Mouse (Mus musculus) activated CD4-positive, CD25-positive, alpha-beta regulatory T cell, adult 9 weeks (primary cell): ENCODE measurements around the gene Hdac8. TPM values are rescaled to one million over a fixed set of nuclear protein-coding genes. Genes with fewer than 3 reads are reported as not detected.

Experiments used
- polyA plus RNA-seq: library from polyadenylated mRNA; unstranded; fragments of 100-300 nt; shearing (Covaris generic); gene quantifications from one replicate; pipeline ENCODE4 v1.2.1, GENCODE M21; 2017

Hdac8 gene
- polyA plus RNA-seq: 24.4 TPM

GRCm38 (mm10) chrX:102504644-102505481 lies at the start of gene Hdac8:
Gene Hdac8, minus strand, starts transcription at chrX:102505359.

GRCm38 (mm10) chrX:102251937-102252860 lies 253.0 kb downstream of the Hdac8 start, which contains the start of gene Cited1:
Gene Cited1, minus strand, starts transcription at chrX:102252181.

Other genes starting within 250 kb of the Hdac8 start
- gene Phka1, start 138.9 kb upstream of the Hdac8 start, polyA plus RNA-seq: 0.13 TPM
- gene Gm3880, start 181.6 kb upstream of the Hdac8 start, polyA plus RNA-seq: not detected
- gene Gm9112, start 202.3 kb upstream of the Hdac8 start, polyA plus RNA-seq: not detected
- gene Dmrtc1b, start 202.5 kb upstream of the Hdac8 start, polyA plus RNA-seq: not detected